Mouse (Mus musculus): ENCODE measurements around the gene Sfn.

Gene Sfn

GRCm38 (mm10) chr4:133619473-133620136 is 17.6 kb upstream of the Sfn start:
- no peak for DNase-seq

GRCm38 (mm10) chr4:133617936-133618335 is 16.0 kb upstream of the Sfn start:
- DNase-seq: no peak

- no peak for DNase-seq
Observed at GRCm38 (mm10) chr4:133615416-133615815, 13.4 kb upstream of the Sfn start.

GRCm38 (mm10) chr4:133614274-133614761 is 12.3 kb upstream of the Sfn start:
- peak; percentile 92 to 94 for DNase-seq

- no peak for DNase-seq
Observed at GRCm38 (mm10) chr4:133613867-133614266, 11.9 kb upstream of the Sfn start.

- DNase-seq: no peak
Observed at GRCm38 (mm10) chr4:133613026-133613425, 11.1 kb upstream of the Sfn start.

GRCm38 (mm10) chr4:133612416-133612815 is 10.4 kb upstream of the Sfn start:
- DNase-seq: no peak

- DNase-seq: no peak
Observed at GRCm38 (mm10) chr4:133611815-133612214, 9.8 kb upstream of the Sfn start.

- peak; percentile 83 to 91 for DNase-seq
Observed at GRCm38 (mm10) chr4:133609719-133610118, 7.8 kb upstream of the Sfn start.

GRCm38 (mm10) chr4:133607284-133607683 is 5.3 kb upstream of the Sfn start:
- DNase-seq: no peak

- peak; percentile 58 to 79 for DNase-seq
Observed at GRCm38 (mm10) chr4:133605330-133605729, 3.4 kb upstream of the Sfn start.

- no peak for DNase-seq
Observed at GRCm38 (mm10) chr4:133604856-133605255, 2.9 kb upstream of the Sfn start.

GRCm38 (mm10) chr4:133604175-133604574 is 2.2 kb upstream of the Sfn start:
- no peak for DNase-seq

GRCm38 (mm10) chr4:133603056-133603455 is 1.1 kb upstream of the Sfn start:
- DNase-seq: peak in 1 of 2 experiments; percentile 55

GRCm38 (mm10) chr4:133600306-133600705 is 1.7 kb downstream of the Sfn start:
- no peak for DNase-seq

GRCm38 (mm10) chr4:133599571-133600073 is 2.3 kb downstream of the Sfn start:
- DNase-seq: peak; percentile 98

- no peak for DNase-seq
Observed at GRCm38 (mm10) chr4:133599116-133599515, 2.9 kb downstream of the Sfn start.

GRCm38 (mm10) chr4:133598616-133599015 is 3.4 kb downstream of the Sfn start:
- peak; percentile 26 to 65 for DNase-seq

- DNase-seq: no peak
Observed at GRCm38 (mm10) chr4:133596084-133596483, 5.9 kb downstream of the Sfn start.

GRCm38 (mm10) chr4:133595538-133595937 is 6.4 kb downstream of the Sfn start:
- DNase-seq: no peak

- DNase-seq: peak; percentile 66 to 72
Observed at GRCm38 (mm10) chr4:133592570-133592969, 9.4 kb downstream of the Sfn start.

- DNase-seq: peak; percentile 85 to 87
Observed at GRCm38 (mm10) chr4:133584059-133584951, 17.7 kb downstream of the Sfn start, which contains the start of gene Gpn2. TSS of gene Gpn2 (plus strand) at chr4:133584362.

- no peak for DNase-seq
Observed at GRCm38 (mm10) chr4:133583690-133584058, 18.3 kb downstream of the Sfn start.

- DNase-seq: no peak
Observed at GRCm38 (mm10) chr4:133577983-133578382, 24.0 kb downstream of the Sfn start.
